Mouse (Mus musculus): ENCODE results near the gene Atg9b. TPM values are rescaled to one million over a fixed set of nuclear protein-coding genes. Genes with fewer than 3 reads are reported as not detected.

The Atg9b gene
- polyA plus RNA-seq, 1 experiment = 1.7 TPM

DNA sequence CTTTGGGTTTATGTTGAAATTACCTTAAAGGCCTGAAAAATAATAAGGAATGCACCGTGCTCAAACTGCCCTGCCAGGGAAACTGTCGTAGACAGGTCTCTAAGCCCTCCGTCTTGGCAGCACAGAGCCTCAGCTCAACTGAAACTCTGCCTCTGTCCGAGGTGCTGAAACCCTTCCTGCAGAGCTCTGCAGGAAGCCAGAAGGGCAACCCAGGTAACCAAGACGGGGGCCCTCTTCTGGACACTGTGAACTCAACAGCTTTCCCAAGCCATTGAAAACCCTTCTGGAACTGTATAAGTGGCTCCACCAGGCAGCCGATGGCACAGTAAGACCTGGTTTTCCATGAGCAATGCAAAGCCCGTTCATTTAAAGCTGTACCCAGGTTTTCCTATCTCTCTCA lies 34.5 kb downstream of the Atg9b start:
- DNase-seq (ENCODE audit: low read depth) = peak; percentile 83
- TF ChIP-seq POLR2A (IDR thresholded peaks at IDR 0.05; ENCODE audit: borderline replicate concordance, extremely low read depth, insufficient read depth, insufficient read length, poor library complexity, severe bottlenecking) = no peak
- TF ChIP-seq CTCF (IDR thresholded peaks at IDR 0.05; ENCODE audit: borderline replicate concordance, extremely low read depth, insufficient read depth, insufficient read length) = peak; percentile 44; the same call in 1 of the 2 replicates

- TF ChIP-seq CTCF (IDR thresholded peaks at IDR 0.05; ENCODE audit: borderline replicate concordance, extremely low read depth, insufficient read depth, insufficient read length) = no peak
- no peak for TF ChIP-seq POLR2A (IDR thresholded peaks at IDR 0.05; ENCODE audit: borderline replicate concordance, extremely low read depth, insufficient read depth, insufficient read length, poor library complexity, severe bottlenecking)
- DNase-seq (ENCODE audit: low read depth) = peak; percentile 47
Observed at GRCm38 (mm10) chr5:24356764-24357163, 35.2 kb downstream of the Atg9b start.

DNA sequence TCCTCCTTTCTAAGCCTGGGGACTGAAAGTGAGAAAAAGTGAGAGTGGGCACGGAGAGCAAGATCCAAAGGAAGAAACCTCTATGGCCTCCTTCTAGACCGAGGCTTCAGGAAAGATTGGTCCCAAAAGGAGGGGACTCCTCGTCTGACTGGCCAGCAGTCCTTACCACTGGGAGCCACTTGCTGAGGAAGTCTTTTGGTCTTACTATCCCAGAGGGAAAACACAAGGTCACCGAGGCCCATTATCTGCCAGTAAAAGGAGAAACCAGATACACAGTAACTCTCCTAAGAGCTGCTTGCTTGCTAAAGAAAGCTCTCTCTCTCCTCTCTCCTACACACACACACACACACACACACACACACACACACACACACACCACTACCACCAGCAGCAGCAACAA lies 38.6 kb downstream of the Atg9b start:
- TF ChIP-seq CTCF (IDR thresholded peaks at IDR 0.05; ENCODE audit: borderline replicate concordance, extremely low read depth, insufficient read depth, insufficient read length) (no peak), POLR2A (IDR thresholded peaks at IDR 0.05; ENCODE audit: borderline replicate concordance, extremely low read depth, insufficient read depth, insufficient read length, poor library complexity, severe bottlenecking) (no peak)
- DNase-seq (ENCODE audit: low read depth) = no peak

- DNase-seq (ENCODE audit: low read depth) = peak; percentile 85
- no peak for TF ChIP-seq POLR2A (IDR thresholded peaks at IDR 0.05; ENCODE audit: borderline replicate concordance, extremely low read depth, insufficient read depth, insufficient read length, poor library complexity, severe bottlenecking)
- no peak for TF ChIP-seq CTCF (IDR thresholded peaks at IDR 0.05; ENCODE audit: borderline replicate concordance, extremely low read depth, insufficient read depth, insufficient read length)
Observed at GRCm38 (mm10) chr5:24352251-24352859, 39.6 kb downstream of the Atg9b start.

- DNase-seq (ENCODE audit: low read depth) = peak; percentile 97
- TF ChIP-seq POLR2A (IDR thresholded peaks at IDR 0.05; ENCODE audit: borderline replicate concordance, extremely low read depth, insufficient read depth, insufficient read length, poor library complexity, severe bottlenecking) (peak; percentile 35; the same call in 1 of the 2 replicates), CTCF (IDR thresholded peaks at IDR 0.05; ENCODE audit: borderline replicate concordance, extremely low read depth, insufficient read depth, insufficient read length) (no peak)
Observed at GRCm38 (mm10) chr5:24351701-24352171, 40.2 kb downstream of the Atg9b start.

DNA sequence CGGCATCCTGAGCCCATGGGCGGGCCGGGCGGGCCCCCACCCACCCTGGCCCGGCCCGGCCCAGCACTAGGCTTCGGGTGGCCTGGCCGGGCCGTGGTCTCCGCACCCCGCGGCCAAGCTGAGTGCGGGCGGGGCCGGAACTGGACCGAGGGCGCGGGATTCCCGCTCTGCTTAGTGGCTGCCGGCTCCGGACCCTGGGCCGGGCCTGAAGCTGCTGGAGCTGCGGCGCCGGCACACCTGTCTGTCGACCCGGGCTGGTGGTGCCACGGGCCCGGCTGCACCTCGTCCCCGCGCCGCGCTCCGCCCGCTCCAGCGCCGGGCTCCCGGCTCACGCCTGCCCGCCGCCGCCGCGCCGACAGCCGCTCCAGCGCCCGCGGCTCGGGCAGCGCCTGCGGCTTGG lies 40.7 kb downstream of the Atg9b start, which contains the start of gene Kcnh2:
TSS of gene Kcnh2 (minus strand) at position 327 of the 400 bp plus-strand sequence.
- no peak for DNase-seq (ENCODE audit: low read depth)

GRCm38 (mm10) chr5:24350531-24351250 lies 41.3 kb downstream of the Atg9b start:
- peak; percentile 48 for DNase-seq (ENCODE audit: low read depth)
- TF ChIP-seq POLR2A (IDR thresholded peaks at IDR 0.05; ENCODE audit: borderline replicate concordance, extremely low read depth, insufficient read depth, insufficient read length, poor library complexity, severe bottlenecking) = no peak
- TF ChIP-seq CTCF (IDR thresholded peaks at IDR 0.05; ENCODE audit: borderline replicate concordance, extremely low read depth, insufficient read depth, insufficient read length) = no peak

More for the DNA sequence above, 40.7 kb downstream of the Atg9b start, which contains the start of gene Kcnh2:
- TF ChIP-seq CTCF (IDR thresholded peaks at IDR 0.05; ENCODE audit: borderline replicate concordance, extremely low read depth, insufficient read depth, insufficient read length) (no peak), POLR2A (IDR thresholded peaks at IDR 0.05; ENCODE audit: borderline replicate concordance, extremely low read depth, insufficient read depth, insufficient read length, poor library complexity, severe bottlenecking) (no peak)

- TF ChIP-seq CTCF (IDR thresholded peaks at IDR 0.05; ENCODE audit: borderline replicate concordance, extremely low read depth, insufficient read depth, insufficient read length) (no peak), POLR2A (IDR thresholded peaks at IDR 0.05; ENCODE audit: borderline replicate concordance, extremely low read depth, insufficient read depth, insufficient read length, poor library complexity, severe bottlenecking) (no peak)
- no peak for DNase-seq (ENCODE audit: low read depth)
Observed at GRCm38 (mm10) chr5:24350073-24350472, 41.9 kb downstream of the Atg9b start.

DNA sequence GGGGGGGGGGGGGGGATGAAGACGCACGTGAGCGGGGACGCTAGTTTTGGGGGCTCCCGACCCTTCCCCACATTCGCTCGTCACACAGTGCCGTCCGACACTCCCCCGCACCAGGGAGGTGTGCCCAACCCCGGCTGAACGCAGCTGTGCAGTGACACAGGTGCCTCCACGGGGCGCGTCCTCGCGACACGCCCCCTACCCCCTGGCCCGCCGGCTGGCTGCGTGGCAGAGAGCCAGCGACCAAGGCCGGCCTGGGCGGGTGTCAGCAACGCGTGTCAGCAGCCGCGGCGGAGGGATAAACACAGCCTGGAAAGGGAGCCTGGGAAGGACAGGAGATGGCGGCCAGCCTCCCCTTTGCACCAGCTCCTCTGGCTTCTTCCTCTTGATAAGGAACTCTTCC lies 43.4 kb downstream of the Atg9b start:
- peak; percentile 52 for DNase-seq (ENCODE audit: low read depth)
- TF ChIP-seq CTCF (IDR thresholded peaks at IDR 0.05; ENCODE audit: borderline replicate concordance, extremely low read depth, insufficient read depth, insufficient read length) = no peak
- no peak for TF ChIP-seq POLR2A (IDR thresholded peaks at IDR 0.05; ENCODE audit: borderline replicate concordance, extremely low read depth, insufficient read depth, insufficient read length, poor library complexity, severe bottlenecking)

DNA sequence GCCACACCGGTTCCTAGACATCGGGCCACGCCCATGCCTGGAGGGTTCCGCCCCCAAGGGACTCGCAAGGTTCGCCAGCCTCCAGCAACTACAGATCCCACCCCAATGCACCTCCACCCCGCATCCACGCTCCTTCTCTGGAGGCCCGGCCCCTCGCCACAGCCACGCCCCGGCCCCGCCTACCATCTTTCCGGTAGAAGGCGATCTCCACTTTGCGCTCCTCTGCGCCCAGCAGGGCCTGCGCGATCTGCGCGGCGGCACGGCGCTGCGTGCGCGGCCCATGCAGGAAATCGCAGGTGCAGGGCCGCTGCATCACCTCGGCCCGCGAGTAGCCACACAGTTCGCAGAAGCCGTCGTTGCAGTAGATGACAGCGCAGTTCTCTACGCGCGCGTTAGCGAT lies 43.8 kb downstream of the Atg9b start:
- peak; percentile 82 for DNase-seq (ENCODE audit: low read depth)
- TF ChIP-seq CTCF (IDR thresholded peaks at IDR 0.05; ENCODE audit: borderline replicate concordance, extremely low read depth, insufficient read depth, insufficient read length) = no peak
- TF ChIP-seq POLR2A (IDR thresholded peaks at IDR 0.05; ENCODE audit: borderline replicate concordance, extremely low read depth, insufficient read depth, insufficient read length, poor library complexity, severe bottlenecking) = peak; percentile 65; the same call in 1 of the 2 replicates

DNA sequence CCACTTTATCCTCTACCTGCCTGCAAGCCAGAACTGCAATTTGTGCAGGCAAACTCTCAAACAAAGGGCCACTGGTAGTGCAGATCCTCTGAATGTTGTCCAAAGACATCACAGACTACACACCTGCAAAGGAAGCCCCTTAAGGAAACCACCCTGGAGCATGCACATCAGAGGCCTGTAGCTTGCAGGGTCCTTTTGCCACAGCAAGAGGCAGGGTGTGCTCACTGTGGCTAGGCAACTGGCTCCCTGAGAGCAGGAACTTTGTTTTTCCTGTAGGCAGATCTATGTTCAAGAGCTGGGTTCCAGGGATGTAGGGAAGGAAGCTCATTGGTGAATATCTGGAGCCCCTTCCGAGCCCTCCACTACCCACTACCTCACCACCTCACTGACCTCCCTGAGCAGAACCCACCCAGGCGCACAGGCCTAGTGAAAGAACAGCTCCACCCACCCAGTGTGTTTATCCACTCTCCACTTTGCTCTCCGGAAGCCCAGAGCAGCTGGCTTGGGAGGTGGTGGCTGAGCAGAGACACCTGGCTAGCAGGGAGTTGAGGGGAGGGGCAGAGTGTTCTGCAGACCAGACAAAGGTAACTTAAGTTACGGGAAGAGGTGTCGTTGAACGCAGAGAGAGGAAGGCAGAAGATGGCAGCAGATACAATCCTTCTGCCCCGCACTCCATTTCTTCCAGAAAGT lies 44.6 kb downstream of the Atg9b start:
- TF ChIP-seq POLR2A (IDR thresholded peaks at IDR 0.05; ENCODE audit: borderline replicate concordance, extremely low read depth, insufficient read depth, insufficient read length, poor library complexity, severe bottlenecking) (no peak), CTCF (IDR thresholded peaks at IDR 0.05; ENCODE audit: borderline replicate concordance, extremely low read depth, insufficient read depth, insufficient read length) (no peak)
- no peak for DNase-seq (ENCODE audit: low read depth)

All from brain, embryonic 14.5 days (tissue).